Mouse (Mus musculus): ENCODE measurements at regions not wholly inside any gene's neighbourhood (a gene's known extent, or its start where the extent isn't known, plus 50 kb on each side); places are given as distances from the start of the nearest gene placed in this dataset.

DNA sequence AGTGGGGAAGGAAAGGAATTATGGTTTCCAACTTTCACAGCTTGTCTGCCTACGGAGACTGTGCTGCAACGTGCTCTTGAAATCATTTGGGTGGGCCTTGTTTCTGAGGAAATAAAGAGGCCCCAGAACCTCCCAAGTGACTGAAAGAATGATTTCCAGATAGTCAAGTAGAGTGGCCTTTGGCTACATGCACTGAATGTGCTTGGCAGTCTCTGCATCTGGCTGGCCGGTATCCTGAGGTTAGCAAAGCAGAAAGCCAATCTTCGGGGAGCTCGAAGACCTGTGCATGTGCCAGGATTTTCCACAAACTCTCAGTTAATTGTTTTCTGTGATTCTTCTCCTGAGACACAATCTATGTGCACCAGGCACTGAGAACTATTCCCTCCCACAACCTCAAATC, 117.3 kb downstream of the Mettl11b start:
- Histone ChIP-seq H3K4me1 (ENCODE audit: control insufficient read depth in 1 of 2, insufficient read depth in 2 of 2, low read length in 2 of 2) (no peaks in the 10 kb centered on the region), H3K9ac (ENCODE audit: control insufficient read depth, low read depth, low read length, poor library complexity, severe bottlenecking) (no peak overlapping the region), H3K27me3 (ENCODE audit: control insufficient read depth in 1 of 2, insufficient read depth in 2 of 2, low read length in 2 of 2) (no peaks in the 10 kb centered on the region; a peak in 1 of 4 replicates), H3K9me3 (replicated peaks; ENCODE audit: insufficient read depth, low read length) (no peaks in the 10 kb centered on the region), H3K36me3 (ENCODE audit: control insufficient read depth in 1 of 2, insufficient read depth in 2 of 2, low read length in 2 of 2) (no peaks in the 10 kb centered on the region), H3K4me3 (ENCODE audit: control insufficient read depth in 1 of 2, insufficient read depth in 1 of 2, low read depth in 2 of 2, low read length in 2 of 2) (no peak overlapping the region), H3K79me2 (ENCODE audit: control insufficient read depth, insufficient read depth, low read length, poor library complexity) (no peaks in the 10 kb centered on the region), H3K27ac (ENCODE audit: control insufficient read depth, low read depth, low read length) (no peak overlapping the region)
- no peak for DNase-seq (ENCODE audit: low read depth, low spot score)
- TF ChIP-seq NRF1 (IDR thresholded peaks at IDR 0.05; ENCODE audit: insufficient read depth, low read depth, low read length, poor library complexity, severe bottlenecking) (no peak), E2F4 (IDR thresholded peaks at IDR 0.05; ENCODE audit: borderline replicate concordance, low read depth, low read length) (no peak), MYB (IDR thresholded peaks at IDR 0.05; ENCODE audit: low read depth, low read length) (no peak), ETS1 (IDR thresholded peaks at IDR 0.05; ENCODE audit: low read depth, low read length) (no peak), RAD21 (IDR thresholded peaks at IDR 0.05; ENCODE audit: low read depth, low read length) (no peak), MEF2A (IDR thresholded peaks at IDR 0.05; ENCODE audit: extremely low read depth, insufficient replicate concordance, low read depth, low read length, poor library complexity, severe bottlenecking) (no peak)

DNA sequence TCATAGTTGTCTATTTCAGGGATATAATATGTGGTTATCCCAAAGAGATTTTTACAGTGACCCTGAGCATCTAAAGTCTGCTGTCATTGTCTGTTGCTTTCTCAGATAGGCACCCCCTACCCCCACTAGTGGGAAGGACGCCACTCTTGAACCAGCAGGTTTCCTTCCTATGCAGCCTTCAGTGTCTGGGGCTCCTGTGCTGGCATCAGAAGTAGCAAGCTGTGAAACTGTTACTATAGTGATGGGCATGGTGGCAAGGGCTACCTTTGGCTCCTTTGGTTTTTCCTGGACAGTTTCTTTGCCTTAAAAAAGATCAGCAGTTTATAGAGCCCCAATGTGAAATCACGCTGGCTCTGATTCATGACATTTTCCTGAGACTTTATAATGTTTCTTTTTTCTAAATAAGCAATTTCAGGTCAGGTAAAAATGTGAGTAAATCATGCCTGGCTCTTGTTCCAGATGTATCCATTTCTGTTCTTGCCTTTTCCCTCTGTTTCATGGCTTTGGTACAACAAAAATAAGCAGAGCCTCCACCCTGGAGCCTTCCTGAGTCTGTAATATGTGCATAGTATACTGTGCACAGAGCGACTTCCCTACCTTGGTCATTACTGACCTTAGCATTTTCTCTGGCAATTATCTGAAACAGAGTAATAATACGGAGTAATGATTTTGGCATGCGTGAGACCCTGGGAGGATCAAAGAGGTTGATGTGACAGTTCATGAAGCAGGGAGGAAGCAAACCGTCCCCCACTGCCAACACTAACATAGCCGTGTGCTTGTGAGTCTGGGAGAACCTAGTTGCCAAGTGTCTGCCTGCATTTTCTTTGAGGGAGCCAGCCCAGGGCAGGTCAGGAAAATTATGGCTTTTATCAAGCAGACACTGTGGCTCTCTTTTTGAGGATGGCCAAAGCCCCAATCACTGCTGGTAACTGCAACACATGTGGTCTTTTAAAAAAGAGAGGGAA, 124.8 kb downstream of the Mettl11b start:
- H3K9ac ChIP-seq (ENCODE audit: control insufficient read depth, low read depth, low read length, poor library complexity, severe bottlenecking) = no peak overlapping the region
- no peak for DNase-seq (ENCODE audit: low read depth, low spot score)
- no peaks in the 10 kb centered on the region for H3K79me2 ChIP-seq (ENCODE audit: control insufficient read depth, insufficient read depth, low read length, poor library complexity)
- H3K27me3 ChIP-seq (ENCODE audit: control insufficient read depth in 1 of 2, insufficient read depth in 2 of 2, low read length in 2 of 2) = no peaks in the 10 kb centered on the region
- no peaks in the 10 kb centered on the region for H3K9me3 ChIP-seq (replicated peaks; ENCODE audit: insufficient read depth, low read length)
- no peak overlapping the region for H3K27ac ChIP-seq (ENCODE audit: control insufficient read depth, low read depth, low read length)
- H3K4me1 ChIP-seq (ENCODE audit: control insufficient read depth in 1 of 2, insufficient read depth in 2 of 2, low read length in 2 of 2) = no peaks in the 10 kb centered on the region
- no peak overlapping the region for H3K4me3 ChIP-seq (ENCODE audit: control insufficient read depth in 1 of 2, insufficient read depth in 1 of 2, low read depth in 2 of 2, low read length in 2 of 2)
- H3K36me3 ChIP-seq (ENCODE audit: control insufficient read depth in 1 of 2, insufficient read depth in 2 of 2, low read length in 2 of 2) = no peaks in the 10 kb centered on the region
- no peak for TF ChIP-seq CTCF (IDR thresholded peaks at IDR 0.05 in 2 of 3, conservative IDR thresholded peaks at IDR 0.05 in 1 of 3; ENCODE audit: control insufficient read depth in 1 of 3, insufficient read depth in 1 of 3, low read depth in 2 of 3, low read length in 3 of 3, poor library complexity in 1 of 3, severe bottlenecking in 1 of 3)
- no peak for TF ChIP-seq ZKSCAN1 (IDR thresholded peaks at IDR 0.05; ENCODE audit: low read depth, low read length)
- TF ChIP-seq MYB (IDR thresholded peaks at IDR 0.05; ENCODE audit: low read depth, low read length) = no peak
- no peak for TF ChIP-seq POLR2AphosphoS5 (IDR thresholded peaks at IDR 0.05; ENCODE audit: borderline replicate concordance, low read depth, low read length)
- TF ChIP-seq ZNF384 (IDR thresholded peaks at IDR 0.05; ENCODE audit: low read depth, low read length) = no peak
- TF ChIP-seq E2F4 (IDR thresholded peaks at IDR 0.05; ENCODE audit: borderline replicate concordance, low read depth, low read length) = no peak
- TF ChIP-seq TCF12 (IDR thresholded peaks at IDR 0.05; ENCODE audit: low read depth, low read length) = no peak
- no peak for TF ChIP-seq MAFK (IDR thresholded peaks at IDR 0.05; ENCODE audit: borderline replicate concordance, low read depth, low read length)
- no peak for TF ChIP-seq ZC3H11A (IDR thresholded peaks at IDR 0.05; ENCODE audit: low read depth, low read length)
- TF ChIP-seq MEF2A (IDR thresholded peaks at IDR 0.05; ENCODE audit: extremely low read depth, insufficient replicate concordance, low read depth, low read length, poor library complexity, severe bottlenecking) = no peak
- no peak for TF ChIP-seq NELFE (IDR thresholded peaks at IDR 0.05; ENCODE audit: low read depth, low read length)
- TF ChIP-seq POLR2AphosphoS2 (IDR thresholded peaks at IDR 0.05; ENCODE audit: low read length) = no peak
- TF ChIP-seq MYC (IDR thresholded peaks at IDR 0.05; ENCODE audit: low read depth, low read length) = no peak
- no peak for TF ChIP-seq CHD1 (IDR thresholded peaks at IDR 0.05; ENCODE audit: low read depth, low read length)

Measured in MEL (cell line).